Mouse (Mus musculus) spleen, adult 2 months (tissue): ENCODE measurements around the gene Hjurp. TPM values are rescaled to one million over a fixed set of nuclear protein-coding genes. Genes with fewer than 3 reads are reported as not detected.

Source experiments
- DNase-seq, 2 experiments: peaks; one replicate each; pipeline versions ENCODE4 v3.0.0 to v3.0.0-alpha.2; 2012 to 2021; ENCODE audit warnings: low spot score in 2 of 2, low read depth in 1 of 2
- H3K27ac ChIP-seq: fragments of 200-500 bp; 2 replicates; pipeline ENCODE4 v1.5.1; 2012; ENCODE audit warnings: low read length, inconsistent platforms; ENCODE audit not compliant: insufficient read depth
- H3K27me3 ChIP-seq: fragments of 200-500 bp; 2 replicates; pipeline ENCODE4 v1.6.1; 2012; ENCODE audit warnings: mild to moderate bottlenecking, moderate library complexity, low read length, inconsistent platforms; ENCODE audit not compliant: control insufficient read depth, insufficient read depth
- H3K36me3 ChIP-seq: fragments of 200-500 bp; 2 replicates; pipeline ENCODE4 v1.6.1; 2012; ENCODE audit warnings: mild to moderate bottlenecking, low read length, inconsistent platforms; ENCODE audit not compliant: control insufficient read depth, insufficient read depth
- H3K4me1 ChIP-seq: fragments of 200-500 bp; 2 replicates; pipeline ENCODE4 v1.6.1; 2011; ENCODE audit warnings: inconsistent platforms; ENCODE audit not compliant: control insufficient read depth, insufficient read depth, insufficient read length
- H3K4me3 ChIP-seq: fragments of 200-500 bp; 2 replicates; pipeline ENCODE4 v1.5.1; 2011; ENCODE audit warnings: mild to moderate bottlenecking, inconsistent platforms; ENCODE audit not compliant: insufficient read depth, insufficient read length; ENCODE audit errors: extremely low read depth
- CTCF ChIP-seq: fragments of 200-500 bp; IDR thresholded peaks from 2 replicates; pipeline ENCODE4 v1.5.1; 2011; ENCODE audit warnings: mild to moderate bottlenecking, inconsistent platforms; ENCODE audit not compliant: insufficient read depth, insufficient read length, insufficient replicate concordance; ENCODE audit errors: extremely low read depth
- POLR2A ChIP-seq: fragments of 200-500 bp; IDR thresholded peaks from 2 replicates; pipeline ENCODE4 v1.6.1; 2011; ENCODE audit warnings: low read depth, low read length, inconsistent platforms
- WGBS: fragments of 180-500 bp; shearing (Covaris S2); methylation state at CpG from one replicate; pipeline ENCODE4 v1.1.7; 2018; 5-methylcytosine and 5-hydroxymethylcytosine counted together
- polyA plus RNA-seq: library from polyadenylated mRNA; depleted of rRNA; stranded (reverse); fragments of >200 nt; gene quantifications from 2 replicates; pipeline ENCODE4 v1.2.3, GENCODE M21; 2012

The Hjurp gene
- polyA plus RNA-seq, 1 experiment = 47.2 TPM

- TF ChIP-seq POLR2A (no peak), CTCF (no peak)
- 82% methylated on average over 15 of the region's 15 CpGs for WGBS
Measured at GRCm38 (mm10) chr1:88286136-88286845, 8.9 kb upstream of the Hjurp start.

GRCm38 (mm10) chr1:88285652-88286051 lies 8.2 kb upstream of the Hjurp start:
- 64% methylated on average over 5 of the region's 5 CpGs for WGBS
- Histone ChIP-seq H3K4me1 (peaks cover 4% of the 10 kb centered on the region; the same call in 1 of the 2 replicates), H3K36me3 (no peaks in the 10 kb centered on the region), H3K4me3 (no peak overlapping the region), H3K27me3 (no peaks in the 10 kb centered on the region), H3K27ac (no peak overlapping the region)
- DNase-seq = no peak
- TF ChIP-seq CTCF = no peak
- no peak for TF ChIP-seq POLR2A

More at GRCm38 (mm10) chr1:88286136-88286845, 8.9 kb upstream of the Hjurp start:
- Histone ChIP-seq H3K27ac (no peak overlapping the region), H3K36me3 (no peaks in the 10 kb centered on the region), H3K27me3 (no peaks in the 10 kb centered on the region), H3K4me3 (no peak overlapping the region), H3K4me1 (peaks cover 4% of the 10 kb centered on the region; the same call in 1 of the 2 replicates)
- no peak for DNase-seq

GRCm38 (mm10) chr1:88284946-88285320 lies 7.5 kb upstream of the Hjurp start:
- whole genome bisulfite sequencing = 64% methylated on average over 7 of the region's 7 CpGs
- no peak for TF ChIP-seq CTCF
- no peak for TF ChIP-seq POLR2A
- DNase-seq = no peak
- H3K27me3 ChIP-seq = no peaks in the 10 kb centered on the region
- H3K36me3 ChIP-seq = no peaks in the 10 kb centered on the region
- no peak overlapping the region for H3K27ac ChIP-seq
- peaks cover 4% of the 10 kb centered on the region; the same call in 1 of the 2 replicates for H3K4me1 ChIP-seq
- H3K4me3 ChIP-seq = no peak overlapping the region

- 62% methylated on average over 10 of the region's 10 CpGs for WGBS
- Histone ChIP-seq H3K36me3 (no peaks in the 10 kb centered on the region), H3K4me3 (no peak overlapping the region), H3K27me3 (no peaks in the 10 kb centered on the region), H3K27ac (no peak overlapping the region), H3K4me1 (peaks cover 4% of the 10 kb centered on the region; the same call in 1 of the 2 replicates)
- TF ChIP-seq CTCF (no peak), POLR2A (no peak)
- no peak for DNase-seq
Measured at GRCm38 (mm10) chr1:88284228-88284945, 7.0 kb upstream of the Hjurp start.

- TF ChIP-seq POLR2A = no peak
- TF ChIP-seq CTCF = no peak
- Histone ChIP-seq H3K4me1 (peaks cover 4% of the 10 kb centered on the region; the same call in 1 of the 2 replicates), H3K4me3 (no peak overlapping the region), H3K36me3 (no peaks in the 10 kb centered on the region), H3K27me3 (no peaks in the 10 kb centered on the region), H3K27ac (no peak overlapping the region)
- DNase-seq = no peak
- 70% methylated on average over 15 of the region's 15 CpGs for WGBS
Measured at GRCm38 (mm10) chr1:88283376-88284227, 6.2 kb upstream of the Hjurp start.

- WGBS = 55% methylated on average over 3 of the region's 3 CpGs
- Histone ChIP-seq H3K27me3 (no peaks in the 10 kb centered on the region), H3K4me1 (peaks cover 4% of the 10 kb centered on the region; the same call in 1 of the 2 replicates), H3K36me3 (no peaks in the 10 kb centered on the region), H3K4me3 (no peak overlapping the region), H3K27ac (no peak overlapping the region)
- TF ChIP-seq POLR2A (no peak), CTCF (no peak)
- no peak for DNase-seq
Measured at GRCm38 (mm10) chr1:88282301-88282700, 4.9 kb upstream of the Hjurp start.
